Mouse (Mus musculus) megakaryocyte, adult 5-6 weeks (primary cell): ENCODE data around the gene Slc9a3r2. TPM values are rescaled to one million over a fixed set of nuclear protein-coding genes. Genes with fewer than 3 reads are reported as not detected.
"Not testable (repeated sequence)": the region's sequence is repeated elsewhere in the genome, so short reads cannot be mapped to it uniquely, and the experiment has no call there.

ENCODE experiments used
- ATAC-seq: 2 replicates; pipeline ENCODE4 v1.8.0; 2016; ENCODE audit warnings: mild to moderate bottlenecking, inconsistent platforms; ENCODE audit not compliant: poor library complexity, severe bottlenecking
- total RNA-seq, 2 experiments: library from RNA; stranded (forward) in 1 of 2; stranded (reverse) in 1 of 2; fragments of 153-499, 151-499 nt in 1 of 2; fragments of 221-1000, 200-1000 nt in 1 of 2; gene quantifications; 2 replicates each; pipeline versions ENCODE4 v1.2.3 to v1.2.4; 2015 to 2017

The Slc9a3r2 gene
- total RNA-seq, 2 experiments from 2014 or later, result 1.4 to 1.5 TPM

GRCm38 (mm10) chr17:24669214-24669544 lies 19.1 kb upstream of the Slc9a3r2 start:
- not testable (repeated sequence) for ATAC-seq

GRCm38 (mm10) chr17:24667416-24667815 lies 17.3 kb upstream of the Slc9a3r2 start:
- ATAC-seq, result peak; percentile 45

- ATAC-seq, result not testable (repeated sequence)
Measured at GRCm38 (mm10) chr17:24667011-24667410, 16.9 kb upstream of the Slc9a3r2 start.

GRCm38 (mm10) chr17:24658017-24658758 lies 8.1 kb upstream of the Slc9a3r2 start, which contains the start of gene Npw:
Npw (minus strand) TSS chr17:24658457.
- peak; percentile 49; the same call in 1 of the 2 replicates for ATAC-seq

GRCm38 (mm10) chr17:24654969-24655368 lies 4.8 kb upstream of the Slc9a3r2 start:
- ATAC-seq, result no peak

GRCm38 (mm10) chr17:24653967-24654710 lies 4.0 kb upstream of the Slc9a3r2 start:
- peak; percentile 86 for ATAC-seq

GRCm38 (mm10) chr17:24651835-24652234 lies 1.7 kb upstream of the Slc9a3r2 start:
- ATAC-seq, result no peak

- ATAC-seq, result no peak
Measured at GRCm38 (mm10) chr17:24650766-24651165, 639 bp upstream of the Slc9a3r2 start.

GRCm38 (mm10) chr17:24649581-24650069 lies 502 bp downstream of the Slc9a3r2 start:
- peak; percentile 46 for ATAC-seq

GRCm38 (mm10) chr17:24648731-24649377 lies 1.3 kb downstream of the Slc9a3r2 start:
- no peak for ATAC-seq

GRCm38 (mm10) chr17:24647493-24647892 lies 2.6 kb downstream of the Slc9a3r2 start:
- no peak for ATAC-seq

- no peak for ATAC-seq
Measured at GRCm38 (mm10) chr17:24646381-24646780, 3.7 kb downstream of the Slc9a3r2 start.

GRCm38 (mm10) chr17:24645916-24646315 lies 4.2 kb downstream of the Slc9a3r2 start:
- no peak for ATAC-seq

GRCm38 (mm10) chr17:24644875-24645721 lies 5.0 kb downstream of the Slc9a3r2 start:
- no peak for ATAC-seq

GRCm38 (mm10) chr17:24644030-24644715 lies 6.0 kb downstream of the Slc9a3r2 start:
- ATAC-seq, result no peak

- no peak for ATAC-seq
Measured at GRCm38 (mm10) chr17:24642791-24643343, 7.3 kb downstream of the Slc9a3r2 start.

- ATAC-seq, result no peak
Measured at GRCm38 (mm10) chr17:24641944-24642343, 8.2 kb downstream of the Slc9a3r2 start.

- no peak for ATAC-seq
Measured at GRCm38 (mm10) chr17:24640581-24640980, 9.5 kb downstream of the Slc9a3r2 start.

- ATAC-seq, result no peak
Measured at GRCm38 (mm10) chr17:24640119-24640518, 10.0 kb downstream of the Slc9a3r2 start.

- no peak for ATAC-seq
Measured at GRCm38 (mm10) chr17:24639571-24639988, 10.5 kb downstream of the Slc9a3r2 start.
